10 mouse cellular contexts compared by ENCODE assay signal in the genomic region with DNA sequence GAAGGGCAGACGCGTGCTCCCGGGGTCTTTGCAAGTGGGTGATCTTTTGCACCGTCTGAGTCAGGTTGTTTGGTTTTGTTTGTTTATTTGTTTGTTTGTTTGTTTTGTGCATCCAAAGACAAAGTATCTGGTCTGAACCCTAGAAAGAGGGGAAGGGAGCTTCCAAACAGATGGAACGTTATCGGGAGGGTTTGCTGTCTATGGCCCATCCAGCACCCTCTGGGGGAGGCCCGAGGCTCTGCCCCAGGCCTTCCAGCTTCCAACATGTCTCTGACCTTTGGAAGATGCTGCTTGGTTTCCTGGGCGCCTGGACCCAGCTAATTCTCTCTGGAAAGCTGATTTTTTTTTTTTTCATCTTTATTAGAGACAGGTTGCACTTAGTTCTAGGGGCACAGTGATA. TPM values are rescaled to one million over a fixed set of nuclear protein-coding genes. Genes with fewer than 3 reads are reported as not detected.
DNase-seq lines count a peak whose midpoint lies in the region; ATAC-seq and TF ChIP-seq lines count a peak whose summit lies in the region.
"Had no signal": no experiment of that assay in that cellular context is flagged by ENCODE, and none has a peak within 500 bp of the region (broad histone marks: within the 10 kb centered on the region; RNA-seq: fewer than 3 reads in every experiment).

No protein-coding gene starts in this region.

- no peak for TF ChIP-seq CTCF in heart, adult 2 months (IDR thresholded peaks at IDR 0.05)
- TF ChIP-seq CTCF in cortical plate, adult 2 months (IDR thresholded peaks at IDR 0.05; ENCODE audit: extremely low read depth, insufficient read depth, low read length), result no peak

- ATAC-seq in heart, embryonic 15.5 days (replicated peaks; ENCODE audit: insufficient number of reproducible peaks, insufficient read depth, low FRiP score, low read depth), result no peak
- ATAC-seq in hindbrain, embryonic 14.5 days (ENCODE audit: low FRiP score), result no peak
- ATAC-seq in midbrain, embryonic 16.5 days, result no peak

- H3K4me1 ChIP-seq in heart, embryonic 15.5 days (replicated peaks), result peaks cover 16% of the 10 kb centered on the region
- H3K4me1 ChIP-seq in heart, adult 2 months (ENCODE audit: control insufficient read depth, insufficient read depth, low read length), result no peaks in the 10 kb centered on the region
- no peaks in the 10 kb centered on the region; the same call in 1 of the 2 replicates for H3K4me1 ChIP-seq in cortical plate, adult 2 months (ENCODE audit: control insufficient read depth, insufficient read depth, low read length)
- H3K4me1 ChIP-seq in hindbrain, embryonic 14.5 days (replicated peaks; ENCODE audit: control insufficient read depth, insufficient read depth, low read length), result peaks cover 15% of the 10 kb centered on the region
- H3K4me1 ChIP-seq in midbrain, embryonic 16.5 days (ENCODE audit: control insufficient read depth, insufficient read depth, low read length), result peaks cover 15% of the 10 kb centered on the region

- WGBS in heart, embryonic 15.5 days, result 18% methylated on average over 8 of the region's 8 CpGs
- WGBS in heart, adult 2 months, result 36% methylated on average over 8 of the region's 8 CpGs
- 16% methylated on average over 8 of the region's 8 CpGs for WGBS in hindbrain, embryonic 14.5 days
- WGBS in midbrain, embryonic 16.5 days, result 8% methylated on average over 8 of the region's 8 CpGs

- no peak for TF ChIP-seq EP300 in heart, adult 2 months (IDR thresholded peaks at IDR 0.05; ENCODE audit: insufficient read depth, low read depth, low read length)

- H3K9ac ChIP-seq in heart, embryonic 15.5 days, result no peak overlapping the region
- no peak overlapping the region for H3K9ac ChIP-seq in heart, adult 2 months (ENCODE audit: low read depth, low read length)
- H3K9ac ChIP-seq in hindbrain, embryonic 14.5 days, result peak overlapping the region; percentile 77
- H3K9ac ChIP-seq in midbrain, embryonic 16.5 days (ENCODE audit: low read depth, low read length), result peak overlapping the region; percentile 81

- no peak for DNase-seq in heart, adult 2 months
- DNase-seq in hindbrain, embryonic 14.5 days (ENCODE audit: low spot score), result no peak
- no peak for DNase-seq in spleen, postnatal 36 days (ENCODE audit: low spot score in 2 of 2)
- no peak for DNase-seq in left cerebral cortex, postnatal 10 days (ENCODE audit: extremely low spot score in 1 of 2, low spot score in 2 of 2)
- DNase-seq in adrenal gland, postnatal 36 days, result no peak

- no peaks in the 10 kb centered on the region for H3K36me3 ChIP-seq in heart, embryonic 15.5 days
- no peaks in the 10 kb centered on the region for H3K36me3 ChIP-seq in heart, adult 2 months (ENCODE audit: control insufficient read depth, insufficient read depth, low read length)
- H3K36me3 ChIP-seq in hindbrain, embryonic 14.5 days (replicated peaks; ENCODE audit: control insufficient read depth, insufficient read depth), result no peaks in the 10 kb centered on the region
- no peaks in the 10 kb centered on the region for H3K36me3 ChIP-seq in midbrain, embryonic 16.5 days (ENCODE audit: control insufficient read depth, insufficient read depth, low read length)

- no peak overlapping the region for H3K27ac ChIP-seq in heart, embryonic 15.5 days
- no peak overlapping the region for H3K27ac ChIP-seq in heart, adult 2 months
- H3K27ac ChIP-seq in cortical plate, adult 2 months (ENCODE audit: insufficient read depth, low read length), result no peak overlapping the region
- H3K27ac ChIP-seq in hindbrain, embryonic 14.5 days, result no peak overlapping the region
- H3K27ac ChIP-seq in midbrain, embryonic 16.5 days (ENCODE audit: low read length), result no peak overlapping the region

- no peak for TF ChIP-seq POLR2A in heart, adult 2 months (IDR thresholded peaks at IDR 0.05; ENCODE audit: insufficient read depth, low read depth, low read length)
- no peak for TF ChIP-seq POLR2A in cortical plate, adult 2 months (IDR thresholded peaks at IDR 0.05; ENCODE audit: extremely low read depth, insufficient read depth, low read length)

- H3K4me3 ChIP-seq in heart, embryonic 15.5 days, result no peak overlapping the region
- H3K4me3 ChIP-seq in heart, adult 2 months, result no peak overlapping the region
- H3K4me3 ChIP-seq in cortical plate, adult 2 months (ENCODE audit: insufficient read depth, low read length), result peak overlapping the region; percentile 92
- H3K4me3 ChIP-seq in hindbrain, embryonic 14.5 days (replicated peaks; ENCODE audit: low read length), result peak overlapping the region; percentile 83
- peak overlapping the region; percentile 84 for H3K4me3 ChIP-seq in midbrain, embryonic 16.5 days (ENCODE audit: low read depth, low read length)

- no peaks in the 10 kb centered on the region for H3K9me3 ChIP-seq in heart, embryonic 15.5 days (replicated peaks)
- peaks cover 8% of the 10 kb centered on the region; the same call in 1 of the 2 replicates for H3K9me3 ChIP-seq in hindbrain, embryonic 14.5 days (ENCODE audit: control insufficient read depth, low read length)
- peaks cover 4% of the 10 kb centered on the region; the same call in 1 of the 2 replicates for H3K9me3 ChIP-seq in midbrain, embryonic 16.5 days (replicated peaks; ENCODE audit: control insufficient read depth, low read length, poor library complexity, severe bottlenecking)

- no peaks in the 10 kb centered on the region for H3K79me2 ChIP-seq in heart, adult 2 months (replicated peaks; ENCODE audit: control insufficient read depth, insufficient read depth, low read length)

- H3K4me2 ChIP-seq in heart, embryonic 15.5 days, result peak overlapping the region; percentile 100; the same call in 1 of the 2 replicates
- H3K4me2 ChIP-seq in hindbrain, embryonic 14.5 days (replicated peaks), result peak overlapping the region; percentile 69
- H3K4me2 ChIP-seq in midbrain, embryonic 16.5 days (ENCODE audit: low read length), result peak overlapping the region; percentile 85

- intact Hi-C loops in heart, adult 2 months (cut with DNase I), result no loop called here
- intact Hi-C loops in left cerebral cortex, postnatal 10 days (cut with DNase I), result no loop called here

- peaks cover 43% of the 10 kb centered on the region for H3K27me3 ChIP-seq in heart, embryonic 15.5 days
- H3K27me3 ChIP-seq in heart, adult 2 months (ENCODE audit: control insufficient read depth, insufficient read depth, low read length), result peaks cover 8% of the 10 kb centered on the region
- peaks cover 11% of the 10 kb centered on the region for H3K27me3 ChIP-seq in hindbrain, embryonic 14.5 days (ENCODE audit: control insufficient read depth, insufficient read depth, low read length)
- H3K27me3 ChIP-seq in midbrain, embryonic 16.5 days (ENCODE audit: control insufficient read depth, insufficient read depth, low read depth, low read length), result 0 out of 2 replicates have a peak, but pooled peaks cover 4% of the 10 kb centered on the region

RNA-seq across cellular contexts. Expression of a gene that starts 1.4 kb away (rescaled TPM):
- 1.2 and 2.3 TPM in 2 replicates for polyA plus RNA-seq in heart, embryonic 15.5 days (2015; fragmentation: Nextera tagmentation; extraction: Ambion mirVana)
- total RNA-seq in heart, adult 2 months (2021), result 1 to 10 TPM; 1.5 to 1.7 TPM
- 1.1 and 2.5 TPM in 2 replicates for polyA plus RNA-seq in heart, adult 2 months (2012; rRNA removed)
- polyA plus RNA-seq in cortical plate, adult 2 months (2012; rRNA removed), result 118 and 124 TPM in 2 replicates
- polyA plus RNA-seq in hindbrain, embryonic 14.5 days (2014; fragmentation: Nextera tagmentation; extraction: Ambion mirVana), result 15.1 and 16.2 TPM in 2 replicates
- 15.3 and 15.4 TPM in 2 replicates for polyA plus RNA-seq in midbrain, embryonic 16.5 days (2015; fragmentation: Nextera tagmentation; extraction: Ambion mirVana)
- total RNA-seq in left cerebral cortex, postnatal 10 days (2021), result 100 to 1,000 TPM; 107 to 111 TPM
- 10 to 100 TPM; 11.5 to 15.3 TPM for total RNA-seq in adrenal gland, postnatal 36 days (2021)

RNA-seq across cellular contexts. Expression of a gene that starts 22.4 kb away (rescaled TPM):
- polyA plus RNA-seq in heart, embryonic 15.5 days (2015; fragmentation: Nextera tagmentation; extraction: Ambion mirVana), result not detected in 2 replicates
- total RNA-seq in heart, adult 2 months (2021), result not detected
- polyA plus RNA-seq in heart, adult 2 months (2012; rRNA removed), result not detected in 2 replicates
- polyA plus RNA-seq in cortical plate, adult 2 months (2012; rRNA removed), result 0.10 TPM in 1 of 2 replicates, not detected in the other
- polyA plus RNA-seq in hindbrain, embryonic 14.5 days (2014; fragmentation: Nextera tagmentation; extraction: Ambion mirVana), result not detected in 2 replicates
- polyA plus RNA-seq in midbrain, embryonic 16.5 days (2015; fragmentation: Nextera tagmentation; extraction: Ambion mirVana), result not detected in 2 replicates
- total RNA-seq in left cerebral cortex, postnatal 10 days (2021), result not detected
- not detected for total RNA-seq in adrenal gland, postnatal 36 days (2021)
- total RNA-seq: CH12.LX; layer of hippocampus, adult 8-10 months had no signal

RNA-seq across cellular contexts. Expression of a gene that starts 36.0 kb away (rescaled TPM):
- not detected in 2 replicates for polyA plus RNA-seq in heart, embryonic 15.5 days (2015; fragmentation: Nextera tagmentation; extraction: Ambion mirVana)
- total RNA-seq in heart, adult 2 months (2021), result not detected
- not detected in 2 replicates for polyA plus RNA-seq in heart, adult 2 months (2012; rRNA removed)
- not detected in 2 replicates for polyA plus RNA-seq in cortical plate, adult 2 months (2012; rRNA removed)
- not detected in 2 replicates for polyA plus RNA-seq in hindbrain, embryonic 14.5 days (2014; fragmentation: Nextera tagmentation; extraction: Ambion mirVana)
- polyA plus RNA-seq in midbrain, embryonic 16.5 days (2015; fragmentation: Nextera tagmentation; extraction: Ambion mirVana), result not detected in 2 replicates
- total RNA-seq in left cerebral cortex, postnatal 10 days (2021), result not detected
- total RNA-seq in adrenal gland, postnatal 36 days (2021), result not detected
- total RNA-seq: CH12.LX; layer of hippocampus, adult 8-10 months had no signal

RNA-seq across cellular contexts. Expression of a gene that starts 41.9 kb away (rescaled TPM):
- polyA plus RNA-seq in heart, embryonic 15.5 days (2015; fragmentation: Nextera tagmentation; extraction: Ambion mirVana), result 4.6 and 6.5 TPM in 2 replicates
- 1 to 10 TPM; 3.7 to 4.5 TPM for total RNA-seq in heart, adult 2 months (2021)
- polyA plus RNA-seq in heart, adult 2 months (2012; rRNA removed), result 7.1 and 7.5 TPM in 2 replicates
- polyA plus RNA-seq in cortical plate, adult 2 months (2012; rRNA removed), result 4.6 and 5.3 TPM in 2 replicates
- 0.30 and 0.44 TPM in 2 replicates for polyA plus RNA-seq in hindbrain, embryonic 14.5 days (2014; fragmentation: Nextera tagmentation; extraction: Ambion mirVana)
- 0.89 and 1.1 TPM in 2 replicates for polyA plus RNA-seq in midbrain, embryonic 16.5 days (2015; fragmentation: Nextera tagmentation; extraction: Ambion mirVana)
- 1 to 10 TPM; 3.0 to 4.3 TPM for total RNA-seq in left cerebral cortex, postnatal 10 days (2021)
- total RNA-seq in adrenal gland, postnatal 36 days (2021), result 1 to 10 TPM; 3.6 to 4.4 TPM

Comparison
In these comparisons a context has a peak if more than half of its experiments do, and no peak if none do; other contexts are left out.
1. H3K4me3 ChIP-seq: peak in cortical plate, adult 2 months (single experiment), hindbrain, embryonic 14.5 days (single experiment) and midbrain, embryonic 16.5 days (single experiment); none in heart, embryonic 15.5 days (single experiment) and heart, adult 2 months (single experiment).
2. H3K9ac ChIP-seq: peak in hindbrain, embryonic 14.5 days (single experiment) and midbrain, embryonic 16.5 days (single experiment); none in heart, embryonic 15.5 days (single experiment) and heart, adult 2 months (single experiment).
3. Peak in every context shown above with its lines, with median percentiles within 50 percentile points of each other: H3K4me2 ChIP-seq.